Mouse (Mus musculus) heart, embryonic 12.5 days (tissue): Measurements from ENCODE around the gene Gm9837. TPM values are rescaled to one million over a fixed set of nuclear protein-coding genes. Genes with fewer than 3 reads are reported as not detected.

Experiments used
- ATAC-seq: fragments of 200-750 bp; cut with Nextera tagmentation; 2 replicates; pipeline ENCODE4 v1.8.0; 2017; ENCODE audit warnings: moderate TSS enrichment, moderate library complexity; ENCODE audit not compliant: insufficient number of reproducible peaks, low FRiP score
- H3K27ac ChIP-seq: fragments of 300-500 bp; sonication (generic); 2 replicates; pipeline ENCODE4 v1.5.1; 2016; ENCODE audit warnings: mild to moderate bottlenecking, moderate library complexity; ENCODE audit not compliant: poor library complexity, severe bottlenecking
- H3K27me3 ChIP-seq: fragments of 300-500 bp; sonication (generic); replicated peaks from 2 replicates; pipeline ENCODE4 v1.6.1; 2016; ENCODE audit warnings: mild to moderate bottlenecking, moderate library complexity
- H3K36me3 ChIP-seq: fragments of 300-500 bp; sonication (generic); 2 replicates; pipeline ENCODE4 v1.6.1; 2016; ENCODE audit warnings: mild to moderate bottlenecking, moderate library complexity
- H3K4me1 ChIP-seq: fragments of 300-500 bp; sonication (generic); replicated peaks from 2 replicates; pipeline ENCODE4 v1.6.1; 2016; ENCODE audit warnings: mild to moderate bottlenecking
- H3K4me2 ChIP-seq: fragments of 300-500 bp; sonication (generic); 2 replicates; pipeline ENCODE4 v1.6.1; 2016; ENCODE audit warnings: mild to moderate bottlenecking, moderate library complexity
- H3K4me3 ChIP-seq: fragments of 300-500 bp; sonication (generic); 2 replicates; pipeline ENCODE4 v1.5.1; 2016; ENCODE audit warnings: mild to moderate bottlenecking
- H3K9ac ChIP-seq: fragments of 300-500 bp; sonication (generic); 2 replicates; pipeline ENCODE4 v1.6.1; 2016; ENCODE audit warnings: mild to moderate bottlenecking, moderate library complexity
- H3K9me3 ChIP-seq: fragments of 300-500 bp; sonication (generic); replicated peaks from 2 replicates; pipeline ENCODE4 v1.6.1; 2016; ENCODE audit warnings: mild to moderate bottlenecking, moderate library complexity
- WGBS: fragments of 180-500 bp; shearing (Covaris S2); methylation state at CpG from one replicate; pipeline ENCODE4 v1.1.7; 2016; 5-methylcytosine and 5-hydroxymethylcytosine counted together
- polyA plus RNA-seq: library from polyadenylated mRNA; unstranded; fragments of >200 nt; fragmentation: Nextera tagmentation; extraction: Ambion mirVana; gene quantifications from 2 replicates; pipeline ENCODE4 v1.2.1, GENCODE M21; 2016

The Gm9837 gene
- polyA plus RNA-seq, 1 experiment from 2014 or later, result not detected

DNA sequence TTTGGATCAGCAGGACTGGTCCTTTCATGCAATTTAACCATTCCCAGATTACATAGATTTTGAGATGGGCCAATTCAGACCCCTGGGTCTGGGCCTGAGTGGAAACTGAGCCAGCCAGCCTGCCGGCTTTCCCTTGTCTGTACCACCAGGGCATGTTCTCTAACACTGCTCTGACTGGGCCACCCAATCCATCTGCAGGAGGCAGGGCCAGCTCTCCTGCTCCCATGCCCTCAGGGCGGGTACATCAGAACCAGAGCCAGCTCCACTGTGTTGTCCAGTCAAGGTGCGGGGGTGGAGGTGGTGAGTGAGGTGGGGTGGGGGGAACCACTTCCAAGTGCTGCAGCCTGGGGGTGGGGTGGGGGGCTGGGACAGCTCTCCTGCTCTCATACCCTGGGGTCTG lies 16.1 kb upstream of the Gm9837 start:
- WGBS, result 70% methylated on average over 3 of the region's 3 CpGs
- Histone ChIP-seq H3K4me1 (peaks cover 11% of the 10 kb centered on the region), H3K4me2 (no peak overlapping the region), H3K27me3 (peaks cover 31% of the 10 kb centered on the region), H3K9ac (no peak overlapping the region), H3K9me3 (no peaks in the 10 kb centered on the region), H3K4me3 (no peak overlapping the region), H3K36me3 (no peaks in the 10 kb centered on the region), H3K27ac (no peak overlapping the region)
- no peak for ATAC-seq

DNA sequence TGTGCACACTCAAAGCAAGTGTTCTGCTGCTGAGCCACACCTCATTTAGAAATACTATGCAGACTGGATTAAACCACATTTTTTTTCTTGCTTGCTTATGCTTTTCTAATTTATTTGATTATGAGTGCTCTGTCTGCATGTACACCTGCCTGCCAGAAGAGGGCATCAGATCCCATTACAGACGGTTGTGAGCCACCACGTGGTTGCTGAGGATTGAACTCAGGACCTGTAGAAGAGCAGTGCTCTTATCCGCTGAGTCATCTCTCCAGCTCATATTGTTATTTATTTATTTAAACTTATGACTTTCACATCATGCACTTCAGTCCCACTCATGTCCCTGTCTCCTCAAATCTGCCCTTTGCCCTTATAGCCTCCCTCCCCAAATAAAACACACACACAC lies 15.4 kb upstream of the Gm9837 start:
- ATAC-seq, result no peak
- no peaks in the 10 kb centered on the region for H3K9me3 ChIP-seq
- H3K27ac ChIP-seq, result no peak overlapping the region
- H3K27me3 ChIP-seq, result peaks cover 35% of the 10 kb centered on the region
- WGBS, result 43% methylated on average over 3 of the region's 3 CpGs
- H3K4me1 ChIP-seq, result peaks cover 11% of the 10 kb centered on the region
- no peak overlapping the region for H3K4me2 ChIP-seq
- no peak overlapping the region for H3K9ac ChIP-seq
- H3K36me3 ChIP-seq, result no peaks in the 10 kb centered on the region
- no peak overlapping the region for H3K4me3 ChIP-seq

DNA sequence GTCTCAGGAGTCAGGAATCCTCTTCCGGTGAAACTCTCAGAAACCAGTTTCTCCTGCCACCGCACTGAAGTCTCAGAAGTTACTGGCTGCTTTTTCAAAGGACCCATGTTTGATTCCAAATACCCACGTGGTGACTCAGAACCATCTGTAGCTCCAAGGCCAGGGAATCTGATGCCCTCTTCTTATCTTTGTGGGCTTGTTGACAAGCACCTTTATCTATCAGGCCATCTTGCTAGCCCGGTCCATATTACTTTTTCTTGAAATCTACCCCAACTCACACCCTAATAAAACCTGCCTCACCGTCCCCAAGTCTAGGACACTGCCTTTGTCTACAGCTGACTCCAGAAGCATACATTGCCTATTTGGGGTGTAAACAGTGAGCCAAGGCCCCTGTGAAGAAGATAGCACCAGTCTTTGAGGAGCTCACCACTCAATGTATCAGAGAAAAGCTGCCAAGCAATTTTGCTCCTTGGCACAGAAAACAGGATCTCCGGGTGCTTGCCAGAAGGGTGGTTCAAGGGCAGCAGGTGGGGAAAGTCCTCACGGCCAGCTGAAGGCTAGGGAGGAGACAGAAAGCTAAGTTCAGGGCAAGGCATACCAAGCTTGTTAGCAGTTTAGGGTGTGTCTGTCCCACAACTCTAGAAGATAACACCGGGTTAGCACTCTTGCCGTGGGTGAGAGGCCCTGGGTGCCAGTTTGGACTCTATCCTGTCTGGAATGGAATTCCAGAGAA lies 13.0 kb upstream of the Gm9837 start:
- H3K9me3 ChIP-seq, result no peaks in the 10 kb centered on the region
- 52% methylated on average over 9 of the region's 9 CpGs for WGBS
- peaks cover 57% of the 10 kb centered on the region for H3K27me3 ChIP-seq
- H3K4me3 ChIP-seq, result no peak overlapping the region
- no peak overlapping the region for H3K9ac ChIP-seq
- no peak overlapping the region for H3K27ac ChIP-seq
- peaks cover 28% of the 10 kb centered on the region for H3K4me1 ChIP-seq
- H3K4me2 ChIP-seq, result no peak overlapping the region
- no peaks in the 10 kb centered on the region for H3K36me3 ChIP-seq
- ATAC-seq, result no peak; the same call in 1 of the 2 replicates

DNA sequence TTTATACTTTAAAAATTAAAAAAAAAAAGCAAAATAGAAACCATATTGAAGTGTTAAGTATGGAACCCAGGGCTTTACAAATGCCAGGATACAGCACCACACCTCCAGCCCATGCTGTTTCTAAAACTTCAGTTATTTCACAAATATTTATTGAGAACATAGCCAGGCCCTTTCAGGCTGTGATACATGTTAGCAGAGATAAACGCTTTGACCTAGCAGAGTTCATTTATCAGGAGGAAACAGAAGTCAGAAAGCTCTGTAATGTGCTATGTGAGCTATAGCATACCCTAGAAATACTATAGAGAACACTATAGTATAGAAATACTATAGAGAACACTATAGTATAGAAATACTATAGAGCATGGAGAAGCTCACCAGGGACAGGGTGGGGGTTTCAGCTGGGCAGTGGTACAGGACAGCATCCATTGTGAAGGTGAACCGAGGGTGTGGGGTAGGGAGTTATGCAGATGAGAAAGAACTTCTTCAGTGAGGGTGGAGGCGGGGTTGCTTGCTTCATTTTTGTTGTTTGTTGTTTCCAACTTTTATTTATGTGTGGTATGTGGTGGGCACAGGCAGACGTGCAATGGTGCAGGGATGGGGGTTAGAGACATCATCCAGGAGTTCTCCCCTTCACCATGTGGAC lies 10.9 kb upstream of the Gm9837 start:
- Histone ChIP-seq H3K4me2 (no peak overlapping the region), H3K27me3 (peaks cover 52% of the 10 kb centered on the region), H3K9me3 (no peaks in the 10 kb centered on the region), H3K27ac (no peak overlapping the region), H3K4me1 (peaks cover 19% of the 10 kb centered on the region), H3K36me3 (no peaks in the 10 kb centered on the region), H3K9ac (no peak overlapping the region), H3K4me3 (no peak overlapping the region)
- WGBS, result 66% methylated on average over 4 of the region's 4 CpGs
- ATAC-seq, result peak; percentile 37; the same call in 1 of the 2 replicates

DNA sequence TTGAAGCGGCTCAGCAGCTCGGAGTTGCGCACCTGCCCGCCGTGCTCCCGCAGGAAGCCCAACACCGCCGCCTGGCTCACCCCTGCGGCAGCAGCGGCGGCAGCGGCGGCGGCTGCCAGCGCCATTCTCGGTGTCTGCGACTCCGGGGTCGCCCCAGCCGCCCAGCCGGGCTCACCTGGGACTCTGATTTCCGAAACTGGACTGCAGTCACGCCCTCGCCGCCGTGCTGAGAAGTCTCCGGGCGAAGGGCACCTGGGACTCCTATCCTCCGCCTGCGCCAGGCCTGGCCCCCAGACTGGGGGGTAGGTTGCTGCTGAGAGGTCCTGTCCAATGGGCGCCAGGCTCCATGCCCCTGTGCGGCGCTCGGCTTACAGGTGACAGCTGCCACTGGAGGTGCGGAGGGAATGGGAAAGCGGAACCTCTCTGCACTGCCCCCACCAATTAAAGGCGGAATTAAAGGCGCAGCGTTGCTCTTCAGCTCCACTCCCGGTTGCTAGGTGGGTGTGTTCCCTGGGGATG lies 9.6 kb upstream of the Gm9837 start, which contains the start of the genes Gm9945 and Sowaha:
Gm9945 (plus strand) TSS at position 384 of the 519 bp plus-strand sequence.
Sowaha (minus strand) TSS at position 492 of the 519 bp plus-strand sequence.
- ATAC-seq, result peak; percentile 33
- H3K4me1 ChIP-seq, result peaks cover 19% of the 10 kb centered on the region
- peaks cover 59% of the 10 kb centered on the region for H3K27me3 ChIP-seq
- H3K27ac ChIP-seq, result no peak within 1 kb of the TSS
- H3K9ac ChIP-seq, result peak within 1 kb of the TSS; percentile 54
- H3K4me2 ChIP-seq, result peak within 1 kb of the TSS; percentile 88
- no peaks in the 10 kb centered on the region for H3K9me3 ChIP-seq
- WGBS, result 4% methylated on average over 40 of the region's 40 CpGs
- peak within 1 kb of the TSS; percentile 55 for H3K4me3 ChIP-seq
- no peaks in the 10 kb centered on the region for H3K36me3 ChIP-seq

DNA sequence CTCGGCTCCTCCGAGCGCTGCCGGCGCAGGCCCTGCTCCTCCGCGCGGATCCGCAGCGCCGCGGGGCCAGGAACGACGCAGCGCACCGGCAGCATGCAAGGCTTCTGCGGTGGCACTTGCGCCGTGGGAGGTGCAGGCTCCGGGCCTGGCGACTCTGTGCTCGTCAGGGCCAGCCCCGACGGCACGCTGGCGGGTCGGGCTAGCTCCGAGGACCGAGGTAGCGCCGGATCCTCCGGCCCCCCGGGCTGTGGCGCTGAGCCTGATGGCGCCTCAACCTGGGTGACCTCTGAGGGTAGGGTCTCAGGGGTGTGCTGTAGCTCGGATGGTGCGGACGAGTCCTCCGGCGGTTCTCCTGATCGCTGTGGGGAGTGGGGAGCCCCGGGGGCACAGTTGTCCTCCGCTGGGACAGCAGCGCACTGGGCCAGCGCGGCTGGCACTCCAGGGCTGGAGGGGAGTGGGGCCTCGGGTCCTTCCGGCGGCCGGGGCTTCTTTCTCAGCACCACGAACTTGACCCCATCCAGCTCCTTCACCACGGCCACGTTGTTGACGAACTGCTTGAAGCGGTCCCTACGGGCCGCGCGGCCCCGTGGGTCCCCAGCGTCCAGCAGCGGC lies 9.0 kb upstream of the Gm9837 start:
- WGBS, result under 1% methylated on average over 62 of the region's 62 CpGs
- no peak overlapping the region for H3K27ac ChIP-seq
- H3K9ac ChIP-seq, result peak overlapping the region; percentile 54
- H3K9me3 ChIP-seq, result no peaks in the 10 kb centered on the region
- peak overlapping the region; percentile 88 for H3K4me2 ChIP-seq
- peak overlapping the region; percentile 55 for H3K4me3 ChIP-seq
- peaks cover 65% of the 10 kb centered on the region for H3K27me3 ChIP-seq
- H3K4me1 ChIP-seq, result peaks cover 19% of the 10 kb centered on the region
- peak; percentile 35; the same call in 1 of the 2 replicates for ATAC-seq
- no peaks in the 10 kb centered on the region for H3K36me3 ChIP-seq

DNA sequence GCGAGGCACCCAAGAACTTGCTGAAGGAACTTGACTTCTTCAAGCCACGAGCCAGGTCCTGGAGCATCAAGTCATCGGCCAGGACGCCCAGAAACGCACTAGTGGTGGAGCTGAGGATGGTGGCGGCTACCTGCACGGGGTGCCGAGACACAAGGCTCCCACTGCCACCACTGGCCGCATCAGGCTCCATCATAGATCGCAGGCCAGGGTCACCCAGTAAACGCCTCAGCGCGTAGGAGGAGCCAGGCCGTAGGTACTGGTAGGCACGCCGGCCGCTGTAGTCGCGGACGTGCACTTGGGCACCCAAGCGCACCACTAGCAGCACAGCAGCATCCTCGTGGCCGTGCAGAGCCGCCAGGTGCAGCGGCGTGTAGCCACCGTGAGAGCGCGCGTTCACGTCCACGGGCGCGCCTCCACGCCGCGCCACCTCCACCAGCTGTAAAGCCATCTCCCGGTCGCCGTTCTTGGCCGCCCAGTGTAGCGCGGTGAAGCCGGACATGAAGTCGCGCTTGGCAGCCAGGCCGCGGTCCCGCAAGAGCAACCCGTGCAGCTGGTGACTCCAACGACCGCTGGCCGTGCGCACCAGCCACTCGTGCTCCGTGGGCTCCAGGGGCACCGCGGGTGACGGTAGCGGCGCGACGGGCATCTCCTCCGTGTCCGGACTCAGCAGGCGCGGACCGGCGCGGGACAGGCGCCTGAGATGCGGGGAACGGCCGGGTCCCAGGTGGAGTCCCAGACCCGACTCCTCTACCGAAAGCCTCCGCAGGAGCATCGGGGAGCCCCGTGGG lies 8.3 kb upstream of the Gm9837 start:
- peak overlapping the region; percentile 55 for H3K4me3 ChIP-seq
- no peak overlapping the region for H3K27ac ChIP-seq
- ATAC-seq, result peak; percentile 46; the same call in 1 of the 2 replicates
- peaks cover 19% of the 10 kb centered on the region for H3K4me1 ChIP-seq
- WGBS, result 5% methylated on average over 79 of the region's 79 CpGs
- H3K9me3 ChIP-seq, result no peaks in the 10 kb centered on the region; the same call in 1 of the 2 replicates
- H3K36me3 ChIP-seq, result no peaks in the 10 kb centered on the region
- peaks cover 72% of the 10 kb centered on the region for H3K27me3 ChIP-seq
- peak overlapping the region; percentile 88 for H3K4me2 ChIP-seq
- peak overlapping the region; percentile 54 for H3K9ac ChIP-seq

DNA sequence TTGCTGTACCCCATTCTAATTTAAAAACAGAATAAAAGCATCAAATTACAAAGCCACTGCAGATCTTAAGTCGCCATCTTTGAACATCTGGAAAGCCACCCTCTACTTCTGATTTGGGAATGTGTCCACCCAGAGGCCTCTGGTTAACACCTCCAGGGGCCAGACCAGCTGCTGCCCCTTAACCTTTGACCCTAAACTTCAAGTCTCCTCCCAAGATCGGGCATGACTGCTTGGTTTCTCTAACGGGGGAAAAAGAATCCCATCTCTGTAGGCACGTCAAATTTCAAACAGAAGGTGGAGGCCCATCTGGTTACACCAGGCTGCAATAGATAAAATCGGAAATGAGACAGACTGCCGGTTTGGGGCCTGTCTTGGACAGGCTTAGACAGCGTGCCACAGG lies 7.6 kb upstream of the Gm9837 start:
- Histone ChIP-seq H3K9me3 (no peaks in the 10 kb centered on the region; the same call in 1 of the 2 replicates), H3K36me3 (no peaks in the 10 kb centered on the region), H3K4me3 (0 out of 2 replicates have a peak overlapping the region, but pooled peaks have one; percentile 55), H3K27ac (no peak overlapping the region), H3K9ac (no peak overlapping the region), H3K4me2 (peak overlapping the region; percentile 88; the same call in 1 of the 2 replicates), H3K27me3 (peaks cover 77% of the 10 kb centered on the region), H3K4me1 (peaks cover 19% of the 10 kb centered on the region)
- no peak for ATAC-seq
- WGBS, result 53% methylated on average over 7 of the region's 7 CpGs

DNA sequence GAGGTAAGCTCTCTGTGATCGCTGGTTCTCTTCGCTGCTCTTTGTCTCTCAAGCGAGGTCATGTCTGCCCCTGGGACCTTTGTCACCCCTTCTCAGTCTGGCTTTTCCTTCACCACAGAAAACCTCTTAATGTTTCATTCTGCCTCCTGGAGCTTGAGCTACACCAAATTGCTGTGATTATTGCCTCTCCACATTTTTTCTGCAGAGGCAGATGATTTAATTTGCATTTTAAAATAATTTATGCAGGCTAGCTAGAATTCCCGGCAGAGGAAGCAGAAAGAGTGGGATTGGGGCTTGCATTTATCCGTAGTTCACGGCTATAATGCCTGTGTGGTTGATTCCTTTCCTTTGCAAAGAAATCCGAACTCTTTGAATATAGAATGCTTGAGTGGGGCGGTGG lies 5.3 kb upstream of the Gm9837 start:
- WGBS, result 30% methylated on average over 8 of the region's 8 CpGs
- Histone ChIP-seq H3K9ac (no peak overlapping the region), H3K4me2 (no peak overlapping the region), H3K27ac (no peak overlapping the region), H3K4me3 (no peak overlapping the region), H3K36me3 (no peaks in the 10 kb centered on the region), H3K4me1 (peaks cover 23% of the 10 kb centered on the region), H3K27me3 (peaks cover 80% of the 10 kb centered on the region), H3K9me3 (no peaks in the 10 kb centered on the region; the same call in 1 of the 2 replicates)
- ATAC-seq, result no peak

DNA sequence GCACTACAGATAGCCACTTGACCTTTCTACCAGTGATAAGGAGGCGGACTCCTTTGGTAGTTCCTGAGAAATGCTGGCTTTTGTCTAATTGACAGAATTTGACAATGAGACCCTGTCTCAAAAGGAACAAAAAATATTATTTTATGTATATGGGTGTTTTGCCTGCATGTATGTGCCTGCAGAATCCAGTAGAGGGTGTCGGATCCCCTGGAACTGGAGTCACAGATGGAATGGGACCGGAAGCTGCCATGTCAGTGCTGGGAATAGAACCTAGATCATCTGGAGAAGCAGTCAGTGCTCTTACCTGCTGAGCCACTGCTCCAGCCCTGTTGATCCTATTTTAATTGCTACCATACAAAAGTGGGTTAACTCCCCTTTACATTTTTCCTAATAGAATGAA lies 2.4 kb upstream of the Gm9837 start:
- H3K9me3 ChIP-seq, result no peaks in the 10 kb centered on the region; the same call in 1 of the 2 replicates
- peaks cover 56% of the 10 kb centered on the region for H3K27me3 ChIP-seq
- no peaks in the 10 kb centered on the region for H3K36me3 ChIP-seq
- H3K9ac ChIP-seq, result no peak overlapping the region
- no peak overlapping the region for H3K4me2 ChIP-seq
- H3K27ac ChIP-seq, result no peak overlapping the region
- 73% methylated on average over 3 of the region's 3 CpGs for WGBS
- peaks cover 11% of the 10 kb centered on the region for H3K4me1 ChIP-seq
- H3K4me3 ChIP-seq, result no peak overlapping the region
- no peak for ATAC-seq
